Mouse (Mus musculus) lung, postnatal 4 days (tissue): ENCODE measurements around the gene Rpl34.

Experiments used
- DNase-seq, 2 experiments: peaks; one replicate each; pipeline ENCODE4 v3.0.0; 2021

The Rpl34 gene

GRCm38 (mm10) chr3:130730189-130730653 is at the start of gene Rpl34:
Gene Rpl34, minus strand, starts transcription at chr3:130730398.
- peak; percentile 96 for DNase-seq

GRCm38 (mm10) chr3:130768172-130768571 is 38.0 kb upstream of the Rpl34 start:
- no peak for DNase-seq

GRCm38 (mm10) chr3:130764091-130764490 is 33.9 kb upstream of the Rpl34 start:
- no peak for DNase-seq

GRCm38 (mm10) chr3:130760711-130761435 is 30.7 kb upstream of the Rpl34 start:
- DNase-seq: peak in 1 of 2 experiments; percentile 71

GRCm38 (mm10) chr3:130758157-130758841 is 28.1 kb upstream of the Rpl34 start:
- DNase-seq: no peak

GRCm38 (mm10) chr3:130757117-130757852 is 27.1 kb upstream of the Rpl34 start:
- no peak for DNase-seq

- DNase-seq: no peak
Measured at GRCm38 (mm10) chr3:130749206-130749605, 19.0 kb upstream of the Rpl34 start.

- DNase-seq: no peak
Measured at GRCm38 (mm10) chr3:130746673-130747619, 16.7 kb upstream of the Rpl34 start.

- DNase-seq: no peak
Measured at GRCm38 (mm10) chr3:130737652-130738361, 7.6 kb upstream of the Rpl34 start.

- no peak for DNase-seq
Measured at GRCm38 (mm10) chr3:130736758-130737157, 6.6 kb upstream of the Rpl34 start.

- peak; percentile 63 to 76 for DNase-seq
Measured at GRCm38 (mm10) chr3:130729472-130730188, 568 bp downstream of the Rpl34 start.

GRCm38 (mm10) chr3:130727676-130728075 is 2.5 kb downstream of the Rpl34 start:
- no peak for DNase-seq

GRCm38 (mm10) chr3:130727036-130727435 is 3.2 kb downstream of the Rpl34 start:
- DNase-seq: no peak

GRCm38 (mm10) chr3:130725718-130726117 is 4.5 kb downstream of the Rpl34 start:
- DNase-seq: no peak

GRCm38 (mm10) chr3:130722733-130723478 is 7.3 kb downstream of the Rpl34 start:
- DNase-seq: no peak

- DNase-seq: no peak
Measured at GRCm38 (mm10) chr3:130720225-130720624, 10.0 kb downstream of the Rpl34 start.

GRCm38 (mm10) chr3:130718871-130719270 is 11.3 kb downstream of the Rpl34 start:
- no peak for DNase-seq

GRCm38 (mm10) chr3:130716555-130716954 is 13.6 kb downstream of the Rpl34 start:
- no peak for DNase-seq

- peak in 1 of 2 experiments; percentile 74 for DNase-seq
Measured at GRCm38 (mm10) chr3:130714775-130715568, 15.2 kb downstream of the Rpl34 start.
